Mouse (Mus musculus) kidney, postnatal 0 days (tissue): ENCODE measurements around the gene Tmem80. TPM values are rescaled to one million over a fixed set of nuclear protein-coding genes. Genes with fewer than 3 reads are reported as not detected.
A peak's percentile ranks its signal among the peaks of the same experiment; 100 is the strongest.

ENCODE experiments used
- ATAC-seq: fragments of 200-750 bp; cut with Nextera tagmentation; replicated peaks from 2 replicates; pipeline ENCODE4 v1.8.0; 2017; ENCODE audit warnings: low read depth, moderate number of reproducible peaks, moderate TSS enrichment, moderate library complexity; ENCODE audit not compliant: low FRiP score
- DNase-seq: peaks from one replicate; pipeline ENCODE4 v3.0.0-alpha.2; 2016; ENCODE audit warnings: low spot score
- H3K27ac ChIP-seq: fragments of 300-500 bp; sonication (generic); 2 replicates; pipeline ENCODE4 v1.5.1; 2014; ENCODE audit warnings: mild to moderate bottlenecking
- H3K27me3 ChIP-seq: fragments of 300-500 bp; sonication (generic); 2 replicates; pipeline ENCODE4 v1.6.1; 2014; ENCODE audit warnings: low read length, mixed read lengths; ENCODE audit not compliant: insufficient read depth
- H3K36me3 ChIP-seq: fragments of 300-500 bp; sonication (generic); 2 replicates; pipeline ENCODE4 v1.6.1; 2014; ENCODE audit warnings: low read length, mixed read lengths; ENCODE audit not compliant: insufficient read depth
- H3K4me1 ChIP-seq: fragments of 300-500 bp; sonication (generic); replicated peaks from 2 replicates; pipeline ENCODE4 v1.6.1; 2014; ENCODE audit warnings: antibody characterized with exemption, low read length, mixed read lengths; ENCODE audit not compliant: insufficient read depth
- H3K4me2 ChIP-seq: fragments of 300-500 bp; sonication (generic); 2 replicates; pipeline ENCODE4 v1.6.1; 2014; ENCODE audit warnings: mild to moderate bottlenecking, low read length, moderate library complexity, mixed read lengths
- H3K4me3 ChIP-seq: fragments of 300-500 bp; sonication (generic); replicated peaks from 2 replicates; pipeline ENCODE4 v1.5.1; 2014; ENCODE audit warnings: low read depth, low read length
- H3K9ac ChIP-seq: fragments of 300-500 bp; sonication (generic); 2 replicates; pipeline ENCODE4 v1.6.1; 2014; ENCODE audit warnings: low read depth, low read length
- H3K9me3 ChIP-seq: fragments of 300-500 bp; sonication (generic); replicated peaks from 2 replicates; pipeline ENCODE4 v1.6.1; 2016; ENCODE audit warnings: low read length, inconsistent platforms, mixed read lengths
- CTCF ChIP-seq: IDR thresholded peaks from 2 replicates; pipeline ENCODE4 v1.5.1; 2016; ENCODE audit warnings: antibody characterized with exemption, low read depth, mild to moderate bottlenecking, moderate library complexity
- WGBS: fragments of 180-500 bp; shearing (Covaris S2); extraction: QIAGEN DNeasy Blood & Tissue Kit; methylation state at CpG from one replicate; pipeline ENCODE4 v1.1.7; 2014; 5-methylcytosine and 5-hydroxymethylcytosine counted together
- polyA plus RNA-seq: library from polyadenylated mRNA; unstranded; fragments of >200 nt; fragmentation: Nextera tagmentation; extraction: Ambion mirVana; gene quantifications from 2 replicates; pipeline ENCODE4 v1.2.1, GENCODE M21; 2015

The Tmem80 gene
- polyA plus RNA-seq, 1 experiment from 2014 or later = 45.3 TPM

GRCm38 (mm10) chr7:141371942-141372595 is 44.5 kb downstream of the Tmem80 start:
- no peak overlapping the region for H3K4me3 ChIP-seq
- DNase-seq = peak; percentile 64
- no peak for TF ChIP-seq CTCF
- peak; percentile 73 for ATAC-seq
- H3K36me3 ChIP-seq = no peaks in the 10 kb centered on the region
- no peaks in the 10 kb centered on the region for H3K27me3 ChIP-seq
- no peaks in the 10 kb centered on the region for H3K4me1 ChIP-seq
- no peaks in the 10 kb centered on the region for H3K9me3 ChIP-seq
- H3K4me2 ChIP-seq = no peak overlapping the region
- H3K27ac ChIP-seq = peak overlapping the region; percentile 14; the same call in 1 of the 2 replicates
- WGBS = 34% methylated on average over 6 of the region's 6 CpGs
- no peak overlapping the region for H3K9ac ChIP-seq

- no peak for TF ChIP-seq CTCF
- Histone ChIP-seq H3K4me1 (no peaks in the 10 kb centered on the region), H3K36me3 (no peaks in the 10 kb centered on the region), H3K9me3 (no peaks in the 10 kb centered on the region), H3K9ac (no peak overlapping the region), H3K27ac (no peak overlapping the region), H3K4me2 (no peak overlapping the region), H3K27me3 (no peaks in the 10 kb centered on the region), H3K4me3 (no peak overlapping the region)
- DNase-seq (no peak), ATAC-seq (no peak)
- WGBS = 62% methylated on average over 6 of the region's 6 CpGs
These were observed 46.1 kb downstream of the Tmem80 start for GRCm38 (mm10) chr7:141373611-141374010.

- DNase-seq (no peak), ATAC-seq (no peak)
- no peak overlapping the region for H3K4me3 ChIP-seq
- H3K9ac ChIP-seq = no peak overlapping the region
- H3K4me2 ChIP-seq = no peak overlapping the region
- TF ChIP-seq CTCF = no peak
- no peaks in the 10 kb centered on the region for H3K36me3 ChIP-seq
- no peaks in the 10 kb centered on the region for H3K9me3 ChIP-seq
- H3K27ac ChIP-seq = no peak overlapping the region
- no peaks in the 10 kb centered on the region for H3K4me1 ChIP-seq
- no peaks in the 10 kb centered on the region for H3K27me3 ChIP-seq
These were observed 46.9 kb downstream of the Tmem80 start for GRCm38 (mm10) chr7:141374399-141374798.

GRCm38 (mm10) chr7:141379584-141379983 is 52.0 kb downstream of the Tmem80 start:
- TF ChIP-seq CTCF = no peak
- ATAC-seq (no peak), DNase-seq (no peak)
- Histone ChIP-seq H3K36me3 (no peaks in the 10 kb centered on the region), H3K9ac (no peak overlapping the region), H3K4me2 (no peak overlapping the region), H3K4me3 (no peak overlapping the region), H3K9me3 (no peaks in the 10 kb centered on the region), H3K27me3 (no peaks in the 10 kb centered on the region), H3K4me1 (no peaks in the 10 kb centered on the region), H3K27ac (no peak overlapping the region)
- WGBS = 33% methylated on average over 4 of the region's 4 CpGs

- Histone ChIP-seq H3K27ac (no peak overlapping the region), H3K9me3 (no peaks in the 10 kb centered on the region), H3K4me2 (no peak overlapping the region), H3K27me3 (no peaks in the 10 kb centered on the region), H3K9ac (no peak overlapping the region), H3K36me3 (no peaks in the 10 kb centered on the region), H3K4me1 (no peaks in the 10 kb centered on the region), H3K4me3 (no peak overlapping the region)
- TF ChIP-seq CTCF = no peak
- WGBS = 75% methylated on average over 4 of the region's 4 CpGs
- ATAC-seq = no peak
- no peak for DNase-seq
These were observed 53.7 kb downstream of the Tmem80 start for GRCm38 (mm10) chr7:141381068-141381835.

Other genes starting within 250 kb of the Tmem80 start
- gene Pkp3, start 249.5 kb upstream of the Tmem80 start, polyA plus RNA-seq = 11.1 and 13.4 TPM in 2 replicates
- 54.1 and 59.6 TPM in 2 replicates for gene Sigirr, start 227.2 kb upstream of the Tmem80 start, polyA plus RNA-seq
- gene Ano9, start 209.9 kb upstream of the Tmem80 start, polyA plus RNA-seq = 6.9 and 8.1 TPM in 2 replicates
- gene Ptdss2, start 205.4 kb upstream of the Tmem80 start, polyA plus RNA-seq = 75.3 and 85.1 TPM in 2 replicates
- 136 and 147 TPM in 2 replicates for gene Rnh1, start 154.9 kb upstream of the Tmem80 start, polyA plus RNA-seq
- gene Hras, start 133.7 kb upstream of the Tmem80 start, polyA plus RNA-seq = 91.5 and 95.5 TPM in 2 replicates
- 9.9 and 10.8 TPM in 2 replicates for gene Lrrc56, start 133.6 kb upstream of the Tmem80 start, polyA plus RNA-seq
- gene Lmntd2, start 113.7 kb upstream of the Tmem80 start, polyA plus RNA-seq = 2.6 and 2.9 TPM in 2 replicates
- gene Rassf7, start 111.9 kb upstream of the Tmem80 start, polyA plus RNA-seq = 61.5 and 62.5 TPM in 2 replicates
- gene Phrf1, start 99.0 kb upstream of the Tmem80 start, polyA plus RNA-seq = 37.2 and 39.8 TPM in 2 replicates
- 14.5 and 21.1 TPM in 2 replicates for gene Irf7, start 61.3 kb upstream of the Tmem80 start, polyA plus RNA-seq
- 40.1 and 41.2 TPM in 2 replicates for gene Cdhr5, start 51.0 kb upstream of the Tmem80 start, polyA plus RNA-seq
- gene Sct, start 48.6 kb upstream of the Tmem80 start, polyA plus RNA-seq = 35.1 and 37.9 TPM in 2 replicates
- 1.8 and 2.2 TPM in 2 replicates for gene Drd4, start 35.7 kb upstream of the Tmem80 start, polyA plus RNA-seq
- 64.1 and 64.2 TPM in 2 replicates for gene Deaf1, start within 50 bp of the Tmem80 start, polyA plus RNA-seq
- gene Eps8l2, start 11.1 kb downstream of the Tmem80 start, polyA plus RNA-seq = 76.5 and 77.1 TPM in 2 replicates
- 420 and 440 TPM in 2 replicates for gene Taldo1, start 64.5 kb downstream of the Tmem80 start, polyA plus RNA-seq
- 50.0 and 52.0 TPM in 2 replicates for gene Gatd1, start 86.4 kb downstream of the Tmem80 start, polyA plus RNA-seq
- 2.2 and 2.3 TPM in 2 replicates for gene Cend1, start 101.8 kb downstream of the Tmem80 start, polyA plus RNA-seq
- gene Slc25a22, start 110.2 kb downstream of the Tmem80 start, polyA plus RNA-seq = 15.8 and 17.3 TPM in 2 replicates
- 3.6 and 5.1 TPM in 2 replicates for gene Pidd1, start 116.3 kb downstream of the Tmem80 start, polyA plus RNA-seq
- gene Rplp2, start 119.6 kb downstream of the Tmem80 start, polyA plus RNA-seq = 1,479 and 1,595 TPM in 2 replicates
- gene Pnpla2, start 127.5 kb downstream of the Tmem80 start, polyA plus RNA-seq = 68.0 and 72.9 TPM in 2 replicates
- 16.1 and 20.5 TPM in 2 replicates for gene Cracr2b, start 133.4 kb downstream of the Tmem80 start, polyA plus RNA-seq
- gene Cd151, start 139.7 kb downstream of the Tmem80 start, polyA plus RNA-seq = 36.1 and 37.2 TPM in 2 replicates
- gene Polr2l, start 147.4 kb downstream of the Tmem80 start, polyA plus RNA-seq = 68.5 and 72.2 TPM in 2 replicates
- gene Tspan4, start 147.5 kb downstream of the Tmem80 start, polyA plus RNA-seq = 109 and 115 TPM in 2 replicates
- gene Chid1, start 212.1 kb downstream of the Tmem80 start, polyA plus RNA-seq = 30.0 and 33.7 TPM in 2 replicates
- gene Ap2a2, start 234.4 kb downstream of the Tmem80 start, polyA plus RNA-seq = 56.0 and 64.8 TPM in 2 replicates